Mouse (Mus musculus) CD4-positive, CD25-positive, alpha-beta regulatory T cell, adult 2 months (primary cell): ENCODE measurements around the gene Tex44.
A peak's percentile ranks its signal among the peaks of the same experiment; 100 is the strongest.

Experiments
- DNase-seq: peaks from one replicate; pipeline ENCODE4 v3.0.0-alpha.2; 2012; ENCODE audit warnings: low read depth, low spot score

Gene Tex44

GRCm38 (mm10) chr1:86447596-86448171 lies 21.6 kb downstream of the Tex44 start:
- DNase-seq, result no peak

DNA sequence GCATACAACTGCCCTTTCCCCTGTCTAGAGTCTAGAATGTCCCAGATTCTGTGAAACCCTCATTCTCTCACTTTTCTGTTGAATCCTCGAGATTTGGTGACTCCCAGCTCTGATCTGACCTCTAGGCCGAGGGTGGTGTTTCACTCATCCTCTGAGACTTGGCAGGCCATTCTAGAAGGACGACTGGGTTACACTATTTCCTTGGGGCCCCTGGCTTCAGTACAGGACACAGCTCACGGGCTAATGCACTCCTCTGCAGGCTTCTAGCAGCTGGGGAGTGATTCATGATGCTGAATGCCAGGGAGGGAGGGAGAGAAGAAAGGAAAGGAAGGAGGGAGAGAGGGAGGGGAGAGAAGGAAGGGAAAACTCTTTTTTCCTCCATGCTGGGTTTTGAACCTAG lies 22.1 kb downstream of the Tex44 start:
- DNase-seq, result no peak

DNA sequence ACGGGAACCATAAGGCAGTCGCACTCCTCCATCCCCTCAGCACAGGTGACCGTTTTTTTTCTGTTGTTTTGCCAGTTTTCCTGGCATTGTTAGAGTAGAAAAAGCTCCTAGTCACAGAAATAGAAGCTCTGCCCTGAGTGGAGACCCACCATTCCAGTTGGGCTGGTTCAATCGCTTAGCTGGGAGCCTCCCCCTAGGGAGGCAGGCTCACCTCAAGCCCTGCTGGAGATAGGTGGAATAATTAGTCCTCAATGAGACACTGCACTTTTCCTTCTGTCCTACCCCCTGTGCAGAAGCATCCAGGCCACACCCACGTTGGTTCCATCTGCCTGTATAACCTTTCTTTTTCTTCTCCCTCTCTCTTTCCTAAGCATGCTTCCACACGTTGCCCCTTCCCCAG lies 23.8 kb downstream of the Tex44 start:
- no peak for DNase-seq

- DNase-seq, result no peak
These were observed 26.6 kb downstream of the Tex44 start for GRCm38 (mm10) chr1:86452713-86453112.

DNA sequence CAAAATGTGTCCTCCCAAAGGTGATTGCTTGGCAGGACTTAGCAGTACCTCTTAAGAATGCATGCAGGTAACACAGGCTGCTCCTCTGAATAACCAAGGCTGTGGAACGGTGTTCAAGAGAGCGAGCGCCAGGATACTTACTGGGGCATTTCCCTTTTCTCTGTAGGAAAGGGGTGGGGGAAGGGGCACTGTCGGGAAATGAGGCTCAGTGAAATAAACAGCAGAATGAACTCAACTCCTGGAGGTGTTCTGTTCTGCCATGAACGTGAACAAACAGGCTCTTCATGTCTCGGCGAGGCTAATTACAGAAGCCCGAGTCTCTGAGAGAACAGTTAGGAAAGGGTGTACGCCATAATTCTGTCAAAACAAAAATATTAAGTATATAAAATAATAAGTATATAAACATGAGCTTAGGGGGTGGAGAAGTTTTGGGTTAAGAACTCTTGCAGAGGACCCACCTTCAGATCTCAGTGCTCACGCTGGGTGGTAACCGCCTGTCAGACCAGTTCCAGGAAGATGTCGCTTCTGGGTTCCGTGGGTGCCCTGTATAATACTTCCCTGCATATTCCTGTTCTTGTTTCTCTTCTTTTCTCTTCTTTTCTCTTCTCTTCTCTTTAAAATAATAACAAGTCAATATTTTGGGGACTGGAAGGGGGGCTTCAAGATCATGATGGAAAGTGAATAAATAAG lies 30.9 kb downstream of the Tex44 start:
- no peak for DNase-seq

GRCm38 (mm10) chr1:86459371-86459770 lies 33.2 kb downstream of the Tex44 start:
- no peak for DNase-seq

DNA sequence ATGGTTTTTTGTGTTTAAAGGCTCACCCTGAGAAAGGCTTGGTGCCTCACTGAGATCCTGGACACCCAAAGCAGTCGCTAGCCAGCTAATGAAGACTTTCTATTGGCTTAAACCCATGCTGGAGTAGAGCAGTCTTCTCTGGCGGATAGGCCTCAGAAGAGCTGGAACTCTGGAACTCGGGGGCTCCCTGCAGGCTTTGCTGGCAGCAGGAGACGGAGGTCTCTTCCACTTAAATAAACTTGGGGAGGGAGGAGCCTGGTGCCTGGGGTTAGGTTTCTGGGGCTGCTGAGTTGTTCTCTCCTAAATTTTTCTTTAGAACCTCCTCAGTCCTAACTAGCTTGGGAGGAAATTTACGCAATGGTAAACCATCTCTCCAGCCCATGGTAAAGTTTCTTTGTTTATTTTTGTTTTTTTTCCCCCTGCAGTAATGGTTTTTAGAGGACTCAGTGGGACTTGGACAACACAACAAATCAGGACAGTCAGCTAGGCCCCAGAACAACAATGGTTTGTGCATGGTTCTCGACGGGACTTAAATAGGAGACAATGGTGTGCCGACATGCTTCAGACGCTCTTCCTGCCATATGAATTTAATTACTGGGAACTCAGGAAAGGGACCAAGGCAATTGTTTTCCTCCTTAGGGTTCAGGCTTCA lies 38.2 kb downstream of the Tex44 start:
- no peak for DNase-seq

DNA sequence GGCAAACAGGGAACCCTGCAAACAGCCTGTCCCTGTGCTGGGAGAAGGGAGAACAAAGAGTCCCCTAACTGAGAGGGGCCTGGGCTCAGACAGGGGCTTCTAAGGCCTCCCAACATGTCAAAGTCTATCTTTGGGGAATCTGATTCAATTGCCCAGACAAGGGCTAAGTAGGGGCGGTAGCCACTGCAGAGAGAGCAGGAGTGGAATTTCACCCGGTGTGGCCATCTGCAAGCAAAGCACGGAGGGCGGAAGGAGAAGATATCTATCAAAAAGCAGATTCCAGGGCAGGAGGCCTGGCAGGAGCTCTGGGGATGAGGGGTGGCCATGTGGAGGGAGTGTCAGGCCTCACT lies 38.7 kb downstream of the Tex44 start:
- DNase-seq, result no peak

- DNase-seq, result no peak
These were observed 41.3 kb downstream of the Tex44 start for GRCm38 (mm10) chr1:86467416-86467815.

DNA sequence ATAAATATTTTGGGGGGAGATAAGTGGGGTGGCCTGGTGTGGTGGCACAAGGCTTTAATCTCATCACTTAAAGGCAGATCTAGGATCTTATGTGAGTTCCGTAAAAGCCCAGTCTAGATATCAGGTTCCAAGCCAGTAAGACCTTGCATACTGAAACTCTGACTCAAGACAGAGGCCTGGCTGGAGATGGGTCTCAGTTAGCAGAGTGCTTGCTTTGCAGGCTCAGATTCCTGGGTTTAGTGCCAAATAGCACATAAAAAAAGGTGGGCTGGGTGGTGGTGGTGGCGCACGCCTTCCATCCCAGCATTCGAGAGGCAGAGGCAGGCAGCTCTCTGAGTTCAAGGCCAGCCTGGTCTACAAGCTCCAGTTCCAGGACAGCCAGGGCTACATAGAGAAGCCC lies 43.7 kb downstream of the Tex44 start:
- no peak for DNase-seq

DNA sequence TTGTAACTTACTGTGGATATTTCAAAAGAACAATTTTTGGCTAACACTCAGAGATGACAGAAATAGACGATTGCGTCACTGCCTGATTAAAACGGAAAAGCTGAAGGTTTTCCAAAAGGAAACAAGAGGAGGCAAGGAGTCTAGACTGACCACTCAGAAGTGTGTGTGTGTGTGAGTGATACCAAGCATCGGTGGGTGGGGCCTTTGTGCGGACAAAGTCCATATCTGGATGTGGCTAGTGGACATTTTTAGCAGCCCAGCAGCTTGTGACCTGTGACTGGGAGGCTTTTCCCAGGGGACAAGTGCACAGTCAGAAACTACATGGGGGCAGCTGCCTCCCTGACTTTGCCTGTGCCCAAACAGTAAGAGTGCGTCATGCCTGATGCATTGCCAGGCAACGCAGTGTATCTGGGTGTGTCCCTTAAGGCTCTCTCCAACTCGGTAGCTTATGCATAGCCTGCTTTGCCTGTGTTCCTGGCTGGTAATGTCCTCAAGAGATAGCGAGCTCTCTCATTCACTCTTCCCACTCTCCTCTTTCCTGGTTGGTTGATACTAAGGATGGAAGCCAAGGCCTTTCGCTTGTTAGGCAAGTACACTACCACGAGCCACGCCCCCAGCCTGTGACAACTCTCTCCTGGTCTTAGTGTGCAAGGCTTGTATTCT lies 44.5 kb downstream of the Tex44 start:
- DNase-seq, result no peak

GRCm38 (mm10) chr1:86471504-86471961 lies 45.4 kb downstream of the Tex44 start:
- peak; percentile 50 for DNase-seq

DNA sequence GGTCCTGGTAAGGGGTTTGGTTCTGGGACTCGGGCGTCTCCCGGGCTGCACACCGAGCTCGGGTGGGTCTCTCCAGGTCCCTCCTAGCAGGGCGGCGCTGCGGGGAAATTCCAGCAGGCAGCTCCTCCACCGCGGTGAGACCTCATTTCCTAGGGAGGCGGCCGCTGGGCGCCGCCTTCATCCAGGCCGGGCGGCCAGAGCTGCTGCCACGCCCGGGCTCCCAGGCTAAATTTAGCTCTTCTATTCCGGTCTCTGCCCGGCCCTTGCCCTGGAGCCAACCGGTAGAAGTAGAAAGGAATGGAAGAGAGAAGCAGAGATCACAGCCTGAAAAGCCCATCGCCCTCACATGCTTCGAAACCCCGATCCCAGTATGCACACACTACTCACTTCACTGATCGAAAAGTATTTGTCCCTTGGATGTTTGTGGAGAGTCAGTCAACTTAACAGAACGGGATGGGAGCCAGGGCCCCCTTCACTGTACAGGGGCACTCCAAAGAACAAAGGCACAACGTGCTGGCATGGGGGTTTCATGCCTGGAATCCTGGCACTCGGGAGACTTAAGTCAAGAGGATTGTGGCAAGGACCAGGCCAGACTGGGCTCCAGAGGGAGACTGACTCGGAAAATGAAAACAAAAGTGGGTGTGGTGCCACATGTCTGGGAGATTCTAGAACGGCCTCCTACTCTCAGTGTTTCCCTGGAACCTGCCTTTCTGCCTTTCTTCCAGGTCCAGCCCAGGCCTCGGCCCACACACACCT lies 46.2 kb downstream of the Tex44 start:
- no peak for DNase-seq

GRCm38 (mm10) chr1:86473109-86473760 lies 47.1 kb downstream of the Tex44 start:
- no peak for DNase-seq
